Mouse (Mus musculus) hindlimb bud, embryonic 11.5 days (tissue): ENCODE measurements at regions not wholly inside any gene's neighbourhood (a gene's known extent, or its start where the extent isn't known, plus 50 kb on each side); places are given as distances from the start of the nearest gene placed in this dataset.

ENCODE experiments used
- DNase-seq: peaks from one replicate; pipeline ENCODE4 v3.0.0-alpha.2; 2012; ENCODE audit warnings: low read depth, low spot score; ENCODE audit errors: extremely low spot score

DNA sequence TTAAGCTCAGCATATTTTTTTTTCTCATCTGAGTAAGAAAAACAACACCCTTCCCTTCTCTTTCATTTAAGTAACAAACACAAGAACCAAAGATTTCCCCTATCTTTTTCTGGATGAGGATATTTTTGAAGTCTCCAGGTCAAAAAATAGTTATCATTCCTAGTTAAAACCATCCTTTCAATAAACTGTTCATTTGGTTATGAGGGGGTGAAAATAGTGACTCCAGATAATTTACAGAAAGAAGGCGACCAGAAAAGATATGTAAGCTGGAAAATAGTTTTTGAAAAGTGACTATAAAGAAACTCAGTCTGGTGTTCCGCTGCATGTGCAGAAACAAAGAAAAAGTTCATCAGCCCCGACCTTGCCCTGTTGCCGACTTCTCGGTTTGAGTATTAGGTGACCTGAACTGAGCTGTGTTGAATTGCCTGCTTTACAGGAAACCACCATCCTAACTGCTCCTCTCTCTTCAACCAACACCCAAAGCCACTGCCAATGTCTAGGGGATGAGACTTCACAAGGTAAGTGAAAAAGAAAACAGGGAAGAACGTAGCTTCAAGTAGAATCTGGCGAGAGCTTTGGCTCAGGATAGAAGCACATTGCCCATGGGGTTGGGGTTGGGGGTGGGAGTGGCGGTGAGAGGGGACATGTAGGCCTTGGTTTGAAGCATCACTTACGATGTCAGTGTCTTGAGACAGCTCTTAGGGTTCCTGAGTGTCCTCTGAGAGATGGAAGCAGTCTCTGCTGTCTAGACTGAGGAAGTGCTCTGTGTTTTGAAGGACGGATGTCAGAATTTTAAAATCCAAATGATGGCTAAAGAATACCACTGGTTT is 104.6 kb downstream of the Ube2e3 start:
- no peak for DNase-seq

DNA sequence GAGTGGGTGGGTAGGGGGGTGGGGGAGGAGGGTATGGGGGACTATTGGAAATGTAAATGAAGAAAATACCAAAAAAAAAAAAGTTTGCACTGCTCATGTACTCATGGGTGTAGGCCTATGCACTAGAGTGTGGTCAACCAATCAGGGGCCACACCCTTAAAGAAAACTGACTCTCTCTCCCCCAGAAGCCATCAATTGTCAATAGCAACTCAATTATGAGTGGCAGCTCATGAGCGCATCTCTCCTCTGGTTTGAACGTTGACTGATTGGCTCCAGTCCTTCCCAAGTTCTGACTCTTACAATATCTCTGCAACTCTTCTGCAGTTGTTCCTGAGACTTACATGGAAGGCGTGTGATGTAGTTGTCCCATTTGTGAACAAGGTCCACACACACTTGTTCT is 105.9 kb downstream of the Ube2e3 start:
- DNase-seq: no peak

DNA sequence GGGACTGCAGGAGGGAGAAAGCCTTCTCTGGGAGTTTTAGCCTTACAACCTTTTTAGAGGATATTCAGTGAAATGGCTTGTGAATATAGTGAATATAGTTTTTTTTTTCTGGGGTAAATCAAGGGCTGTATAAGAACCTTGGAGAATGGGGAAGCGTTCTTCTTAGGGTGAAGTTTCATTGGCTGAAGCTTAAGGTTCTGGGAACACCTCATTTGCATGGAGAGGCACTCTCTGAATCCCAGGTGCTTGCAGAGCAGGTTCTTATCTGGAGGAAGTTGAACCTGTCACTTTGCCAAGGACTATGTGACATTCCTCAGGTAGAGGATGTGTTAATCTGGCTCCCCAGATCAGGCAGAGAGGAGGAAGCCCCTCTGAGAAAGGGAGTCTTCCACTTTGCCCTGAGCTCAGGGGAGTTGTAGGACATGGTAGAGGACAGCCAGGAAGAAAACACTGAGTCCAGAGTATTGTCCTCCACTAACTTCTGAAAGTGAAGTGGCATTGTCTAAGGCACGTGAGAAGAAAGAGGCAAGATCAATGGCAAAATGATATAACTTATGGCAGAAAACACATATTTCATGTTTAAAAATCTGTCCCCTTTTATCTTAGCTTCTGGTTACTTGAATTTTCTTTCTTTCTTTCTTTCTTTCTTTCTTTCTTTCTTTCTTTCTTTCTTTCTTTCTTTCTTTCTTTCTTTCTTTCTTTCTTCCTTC is 106.9 kb downstream of the Ube2e3 start:
- DNase-seq: no peak

DNA sequence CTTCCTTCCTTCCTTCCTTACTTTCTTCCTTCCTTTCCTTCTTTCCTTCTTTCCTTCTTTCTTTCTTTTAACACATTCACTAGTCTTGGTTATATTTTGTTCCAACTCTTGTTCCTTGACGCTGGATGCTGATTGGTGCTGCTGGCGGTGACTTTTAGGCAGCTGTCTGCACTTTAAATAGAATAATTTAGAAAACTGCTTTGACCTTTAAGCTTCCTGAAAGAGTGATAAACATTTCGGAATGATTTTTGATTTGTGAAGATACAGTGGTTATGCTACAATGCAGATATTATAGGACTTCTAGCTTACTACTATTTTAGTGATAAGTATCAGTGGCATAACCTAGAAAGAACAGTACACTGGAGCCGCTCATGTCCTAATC is 107.5 kb downstream of the Ube2e3 start:
- DNase-seq: no peak

DNA sequence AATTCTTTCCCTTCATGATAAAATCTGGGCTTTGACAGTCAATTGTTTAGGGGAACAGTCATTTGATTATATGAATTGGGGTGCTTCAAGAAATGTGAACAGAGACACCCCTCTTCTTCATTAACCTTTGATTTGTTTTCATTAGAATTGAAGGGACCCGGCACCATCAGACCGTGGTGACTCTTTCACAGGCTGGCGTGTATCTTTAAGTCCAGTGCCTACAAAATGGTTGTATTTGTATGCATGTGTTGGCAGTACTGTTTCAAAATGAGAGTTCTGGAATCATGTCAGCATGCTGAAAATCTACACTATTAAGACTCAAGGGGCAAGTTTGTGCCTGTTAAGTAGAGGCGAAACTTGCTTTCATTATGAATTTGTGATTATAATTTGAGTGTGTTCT is 108.2 kb downstream of the Ube2e3 start:
- DNase-seq: no peak

DNA sequence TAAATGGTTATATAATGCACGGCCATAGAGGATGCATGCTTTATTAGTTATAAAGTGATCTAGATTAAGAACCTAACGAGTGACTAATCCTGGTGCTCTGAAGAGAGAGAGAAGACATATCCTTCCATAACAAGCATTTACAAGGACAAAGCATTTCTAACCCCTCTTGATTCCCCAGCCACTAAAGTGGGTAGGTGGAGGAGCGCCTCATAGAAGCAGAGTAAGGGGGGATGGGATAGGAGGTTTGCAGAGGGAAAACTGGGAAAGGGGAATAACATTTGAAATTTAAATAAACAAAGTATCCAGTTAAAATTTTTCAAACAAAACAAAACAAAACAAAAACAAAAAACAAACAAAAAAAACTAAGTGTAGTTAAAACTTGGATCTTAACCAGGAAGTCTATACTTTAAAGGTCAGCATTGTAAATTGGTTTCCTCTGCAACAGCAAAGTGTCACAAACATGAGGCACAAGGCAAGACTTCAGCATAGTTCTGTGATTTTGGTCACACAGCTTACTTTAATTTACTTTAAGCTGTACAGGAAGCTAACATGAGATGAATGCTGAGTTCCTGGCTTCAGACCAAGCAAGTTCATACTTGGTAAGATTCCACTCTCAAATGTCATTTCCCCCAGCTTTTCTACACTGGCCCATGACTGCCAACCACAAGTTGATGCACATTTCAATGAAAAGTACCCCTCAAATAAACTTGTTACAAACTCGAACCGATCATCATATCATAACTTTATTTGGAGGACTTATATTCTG is 109.9 kb downstream of the Ube2e3 start:
- DNase-seq: no peak

DNA sequence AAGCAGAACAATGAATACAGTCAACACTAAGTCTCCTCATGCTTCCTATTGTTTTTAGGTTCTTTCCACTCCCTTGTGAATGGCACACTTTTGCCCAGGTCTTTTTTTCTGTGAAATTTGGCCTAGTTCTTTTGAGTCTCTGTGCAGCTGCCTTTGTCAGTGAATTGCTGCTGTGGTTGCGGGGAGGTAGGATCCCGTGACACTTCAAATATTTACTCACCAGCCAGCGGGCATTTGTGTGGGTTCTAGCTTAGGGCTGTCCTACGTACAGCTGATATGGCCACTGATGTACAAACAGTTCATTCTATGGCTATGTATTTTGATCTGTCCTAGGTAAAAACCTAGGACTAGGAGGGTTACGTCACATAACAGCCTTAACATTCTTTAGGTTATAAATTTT is 112.1 kb downstream of the Ube2e3 start:
- no peak for DNase-seq

DNA sequence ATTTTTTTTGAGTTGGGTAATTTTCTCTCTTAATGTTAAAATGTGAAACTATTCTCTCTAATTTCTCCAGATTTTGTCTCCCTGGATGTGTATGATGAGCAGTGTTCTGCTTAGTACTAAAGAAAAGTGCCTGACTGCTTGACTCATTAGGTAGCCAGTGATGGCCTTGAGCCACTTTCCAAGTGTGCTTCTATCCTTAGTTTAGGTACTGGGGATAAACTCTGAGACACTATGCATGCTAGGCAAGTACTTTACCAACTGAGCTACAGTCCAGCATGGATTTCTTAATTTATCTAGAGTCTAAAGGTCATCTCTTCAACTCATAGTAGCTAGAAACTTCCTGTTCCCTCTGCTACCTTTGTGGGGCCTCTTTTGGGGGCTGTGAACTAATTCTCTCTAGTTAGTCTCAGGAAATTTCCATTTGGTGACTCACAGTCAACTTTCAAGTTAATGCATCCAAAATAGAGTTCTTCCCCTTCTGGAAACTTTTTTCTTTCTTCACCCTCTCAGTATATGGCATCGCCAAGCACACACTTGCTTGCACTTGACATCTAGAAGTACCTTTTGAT is 112.8 kb downstream of the Ube2e3 start:
- DNase-seq: no peak

DNA sequence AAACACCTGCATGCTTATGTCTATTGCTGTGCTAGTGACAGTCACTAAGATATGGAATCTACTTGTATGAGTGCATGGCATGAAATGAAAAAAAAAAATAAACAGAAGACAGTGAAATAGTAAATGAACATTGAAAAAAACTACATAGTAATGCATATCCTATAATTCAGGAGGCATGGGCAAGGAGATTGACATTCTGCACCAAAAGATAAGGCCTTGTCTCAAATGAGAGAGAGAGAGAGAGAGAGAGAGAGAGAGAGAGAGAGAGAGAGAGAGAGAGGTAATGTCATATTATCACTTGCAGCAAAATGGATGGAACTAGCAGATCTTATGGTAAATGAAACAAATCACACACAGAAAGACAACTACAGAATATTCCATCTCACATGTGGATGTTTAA is 115.4 kb downstream of the Ube2e3 start:
- DNase-seq: no peak

DNA sequence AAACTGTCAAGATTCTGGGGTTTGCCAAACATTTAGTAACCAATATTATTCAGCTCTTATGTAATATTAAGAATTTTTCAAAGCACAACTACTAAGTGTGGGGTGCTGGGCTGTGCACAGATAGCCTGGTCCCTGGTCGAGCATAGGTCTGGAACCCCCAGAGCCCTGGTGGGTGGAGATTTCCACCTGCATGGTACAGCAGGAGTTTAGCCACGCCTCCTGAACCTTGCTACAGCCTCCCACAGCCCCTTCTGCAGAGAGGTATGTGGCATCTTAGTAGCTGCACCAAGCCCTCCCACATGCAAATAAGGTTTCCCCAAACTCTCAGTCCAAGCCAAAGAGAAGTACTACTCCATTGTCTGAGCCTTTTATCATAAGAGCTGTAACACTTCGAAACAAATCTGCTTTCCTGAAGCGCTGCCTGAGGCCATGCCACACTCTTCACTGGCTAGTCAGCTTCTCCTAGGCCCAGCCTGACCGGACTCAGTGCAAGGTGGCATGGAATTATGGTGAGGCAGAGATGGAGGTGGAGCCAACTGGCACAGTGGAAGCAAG is 116.1 kb downstream of the Ube2e3 start:
- no peak for DNase-seq

DNA sequence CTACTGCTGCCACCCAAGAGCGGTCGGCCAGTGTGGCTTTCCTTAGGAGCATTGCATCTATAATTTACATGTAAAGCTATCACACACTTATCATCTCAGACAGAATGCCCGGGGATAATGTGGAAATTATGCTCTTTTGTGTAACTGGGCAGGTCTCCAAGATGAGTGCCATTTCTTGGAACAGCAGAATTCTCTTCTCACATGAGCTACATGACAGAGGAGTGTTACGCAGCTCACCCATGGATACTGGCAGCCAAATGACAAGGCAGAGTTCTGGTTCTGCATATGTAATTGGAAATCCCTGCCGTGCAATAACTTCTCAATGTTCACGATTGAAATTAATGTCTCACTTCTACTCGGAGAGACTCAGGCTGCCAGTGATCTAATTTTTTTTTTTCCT is 119.1 kb downstream of the Ube2e3 start:
- no peak for DNase-seq

DNA sequence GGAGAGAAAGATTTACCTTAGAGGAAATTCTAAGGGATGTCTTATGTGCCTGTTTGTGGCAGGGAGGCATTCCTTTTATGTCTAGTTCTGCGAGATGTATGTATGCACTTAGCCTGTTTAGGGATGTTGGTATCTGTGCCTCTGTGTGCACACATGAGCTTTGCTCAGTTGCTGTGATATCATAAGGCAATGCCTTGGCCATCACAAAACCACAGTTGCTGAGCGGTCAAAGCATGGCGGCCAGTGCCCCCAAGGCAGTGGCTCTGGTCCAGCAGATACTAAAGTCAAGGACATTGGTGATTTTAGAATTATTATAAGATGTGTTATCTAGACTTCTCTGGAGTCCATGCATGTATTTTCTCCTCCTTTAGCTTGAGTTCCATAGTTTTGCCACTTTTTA is 119.5 kb downstream of the Ube2e3 start:
- no peak for DNase-seq

DNA sequence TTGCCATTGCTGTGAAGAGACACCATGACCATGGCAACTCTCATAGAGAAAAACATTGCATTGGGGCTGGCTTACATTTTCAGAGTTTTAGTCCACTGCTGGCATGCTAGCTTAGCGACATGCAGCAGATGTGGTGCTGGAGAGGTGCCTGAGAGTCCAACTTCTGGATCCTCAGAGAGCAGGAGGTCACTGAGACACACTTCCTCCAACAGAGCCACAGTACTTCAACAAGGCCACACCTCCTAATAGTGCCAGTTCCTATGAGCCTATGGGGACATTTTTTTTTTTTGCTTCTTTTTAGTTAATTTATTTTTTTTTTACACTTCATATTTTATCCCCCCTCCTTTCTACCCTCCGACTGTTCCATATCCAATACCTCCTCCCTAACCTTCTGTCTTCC is 120.3 kb downstream of the Ube2e3 start:
- no peak for DNase-seq

DNA sequence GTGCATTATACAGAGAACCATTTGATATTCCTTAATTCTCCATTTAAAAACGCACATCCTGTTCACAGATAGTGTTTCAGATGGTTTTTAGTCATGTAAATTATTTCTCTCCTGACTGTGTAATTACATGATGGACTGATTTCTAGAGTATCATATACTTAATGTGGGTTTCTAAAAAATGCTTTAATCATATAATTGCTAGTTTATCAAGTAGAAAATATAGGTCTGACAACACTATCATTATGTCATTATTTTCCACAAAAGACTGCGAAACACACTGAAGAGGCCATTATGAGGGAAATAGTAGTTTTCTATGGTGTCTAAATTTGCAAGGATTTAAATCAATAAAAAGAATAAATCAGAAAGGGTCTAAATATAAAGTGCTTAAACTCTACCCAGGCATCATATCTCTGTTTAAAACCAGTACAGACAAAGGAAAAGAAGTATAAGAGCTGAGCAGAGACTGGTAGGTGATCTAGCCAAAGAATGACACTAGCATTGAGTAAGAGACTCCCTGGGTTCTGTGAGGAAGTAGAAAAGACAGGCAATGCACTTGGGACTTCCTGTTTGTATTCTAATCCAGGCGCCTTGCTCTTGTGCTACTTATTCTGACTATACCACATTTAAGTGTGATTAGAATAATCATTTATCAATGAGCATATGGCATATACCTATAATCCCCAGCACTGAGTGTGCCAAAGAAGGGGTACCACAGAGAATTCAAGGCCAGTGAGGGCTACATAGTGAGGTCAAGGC is 127.1 kb downstream of the Ube2e3 start:
- DNase-seq: no peak

DNA sequence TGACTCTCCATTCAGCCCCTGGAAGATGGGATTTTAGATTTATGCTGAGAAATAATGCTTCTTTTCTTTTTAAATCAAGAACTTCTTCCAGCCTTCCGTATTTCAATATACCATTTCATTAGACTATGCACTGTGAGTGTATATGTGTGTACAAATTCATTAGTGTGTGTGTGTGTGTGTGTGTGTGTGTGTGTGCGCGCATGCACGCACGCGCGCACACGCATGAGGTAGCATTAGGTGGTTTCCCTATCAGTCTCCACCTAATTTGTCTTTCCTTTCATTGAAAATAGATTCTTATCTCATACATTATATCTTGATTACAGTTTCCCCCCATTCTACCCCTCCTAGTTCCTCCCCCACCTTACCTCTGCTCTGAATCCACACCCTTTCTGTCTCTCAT is 130.7 kb downstream of the Ube2e3 start:
- DNase-seq: no peak

DNA sequence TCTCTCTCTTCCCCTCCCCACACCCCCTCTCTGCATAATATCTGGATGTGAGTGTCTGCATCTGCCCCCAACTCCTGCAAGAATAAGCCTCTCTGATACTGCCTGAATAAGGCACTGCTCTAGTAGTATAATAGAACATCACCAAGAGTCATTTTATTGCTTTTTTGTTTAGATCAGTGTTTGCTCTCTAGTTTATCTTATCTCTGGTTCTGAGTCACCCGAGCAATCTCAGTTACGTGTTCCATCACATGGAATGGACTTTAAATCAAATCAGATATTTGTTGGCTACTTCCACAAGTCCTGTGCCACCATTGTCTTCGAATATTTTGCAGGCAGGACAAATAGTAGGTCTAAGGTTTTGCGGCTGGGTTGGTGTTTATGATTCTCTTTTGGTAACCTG is 131.5 kb downstream of the Ube2e3 start:
- no peak for DNase-seq

DNA sequence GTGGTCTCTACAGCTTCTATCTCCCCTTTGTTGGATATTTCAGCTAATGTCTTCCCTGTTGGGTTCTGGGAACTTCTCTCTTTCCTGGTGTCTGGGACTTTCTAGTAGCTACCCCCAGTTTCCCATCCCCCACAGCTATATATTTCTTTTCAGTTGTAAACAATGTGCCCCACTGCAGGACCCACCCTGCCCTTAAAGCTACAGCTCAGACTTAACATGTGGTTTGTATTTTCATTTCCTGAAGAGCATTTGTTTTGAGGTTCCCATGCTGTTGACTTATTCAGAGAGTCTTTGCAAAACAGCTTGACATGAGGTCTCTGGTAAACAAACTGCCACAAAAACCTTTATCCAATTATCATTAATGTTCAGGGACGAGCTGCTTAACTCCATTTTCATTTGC is 136.9 kb downstream of the Ube2e3 start:
- DNase-seq: no peak

DNA sequence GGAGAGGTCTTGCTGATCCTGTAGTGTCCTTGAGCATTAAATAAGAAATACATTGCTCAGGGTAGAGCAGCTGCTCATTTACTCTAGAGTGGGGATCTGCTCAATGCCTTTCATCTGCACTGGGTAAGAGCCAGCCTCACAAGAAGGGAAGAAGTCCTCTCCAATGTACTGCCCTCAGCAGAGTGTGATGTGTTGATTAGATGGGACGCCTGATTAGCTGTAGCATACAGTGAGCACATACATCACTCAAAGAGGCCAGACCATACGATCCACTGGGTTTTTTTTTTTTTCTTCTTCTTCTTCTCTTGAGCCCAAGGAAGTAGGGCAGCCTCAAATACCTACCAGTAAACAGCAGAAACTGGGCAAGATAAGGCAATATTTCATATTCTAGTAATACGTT is 140.7 kb downstream of the Ube2e3 start:
- no peak for DNase-seq

DNA sequence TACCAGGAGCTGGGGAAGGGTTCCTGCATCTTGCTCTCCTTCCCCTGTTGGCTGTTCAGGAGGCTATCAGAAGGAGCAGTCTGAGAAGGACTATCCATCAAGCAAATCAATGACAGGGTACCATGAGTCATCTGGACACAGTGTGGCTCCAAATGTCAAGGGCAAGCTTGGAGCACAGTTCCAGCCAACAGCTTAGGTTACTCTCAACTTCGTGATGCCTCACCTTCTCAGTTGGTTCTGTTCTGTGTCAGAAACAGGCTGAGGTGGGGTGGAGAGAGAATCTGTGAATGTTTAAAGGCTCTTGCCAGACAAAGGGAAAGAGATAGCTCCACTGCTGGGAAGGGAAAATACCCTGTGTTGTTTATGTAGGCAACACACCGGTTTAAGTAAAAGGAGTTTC is 141.9 kb downstream of the Ube2e3 start:
- DNase-seq: no peak

DNA sequence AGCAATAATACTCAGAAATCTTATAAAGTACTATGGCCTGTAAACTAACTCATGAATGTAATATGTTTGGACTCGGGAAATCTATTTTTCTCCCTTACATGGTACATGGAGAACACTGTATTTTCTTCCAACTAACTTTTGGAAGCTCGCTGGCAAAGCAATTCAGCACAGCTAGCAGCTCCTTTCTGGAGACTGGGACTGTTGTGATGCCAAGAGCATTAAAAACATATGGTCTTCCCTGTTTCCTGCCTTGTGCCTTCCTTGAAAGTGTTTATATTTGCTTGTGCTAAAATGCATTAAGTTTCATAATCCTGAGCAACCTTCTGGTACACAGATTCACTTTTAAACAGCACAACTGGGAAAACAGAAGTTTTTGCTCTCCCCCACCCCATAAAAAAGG is 142.3 kb downstream of the Ube2e3 start:
- no peak for DNase-seq
